Mouse (Mus musculus) brain, embryonic 14.5 days (tissue): Measurements from ENCODE around the gene Ust. TPM values are rescaled to one million over a fixed set of nuclear protein-coding genes. Genes with fewer than 3 reads are reported as not detected.

ENCODE experiments used
- DNase-seq: peaks from one replicate; pipeline ENCODE4 v3.0.0-alpha.2; 2011; ENCODE audit warnings: low read depth
- CTCF ChIP-seq: fragments of 200-500 bp; IDR thresholded peaks from 2 replicates; pipeline ENCODE4 v1.5.1; 2012; ENCODE audit warnings: inconsistent platforms, mild to moderate bottlenecking, moderate library complexity, borderline replicate concordance; ENCODE audit not compliant: insufficient read depth, insufficient read length; ENCODE audit errors: extremely low read depth
- POLR2A ChIP-seq: fragments of 200-500 bp; IDR thresholded peaks from 2 replicates; pipeline ENCODE4 v1.6.1; 2012; ENCODE audit warnings: mild to moderate bottlenecking, inconsistent platforms, borderline replicate concordance; ENCODE audit not compliant: poor library complexity, insufficient read depth, insufficient read length, severe bottlenecking; ENCODE audit errors: extremely low read depth
- polyA plus RNA-seq: library from polyadenylated mRNA; depleted of rRNA; stranded (reverse); fragments of >200 nt; gene quantifications from 2 replicates; pipeline ENCODE4 v1.2.3, GENCODE M21; 2012

Ust gene
- polyA plus RNA-seq, 1 experiment: 4.4 TPM

DNA sequence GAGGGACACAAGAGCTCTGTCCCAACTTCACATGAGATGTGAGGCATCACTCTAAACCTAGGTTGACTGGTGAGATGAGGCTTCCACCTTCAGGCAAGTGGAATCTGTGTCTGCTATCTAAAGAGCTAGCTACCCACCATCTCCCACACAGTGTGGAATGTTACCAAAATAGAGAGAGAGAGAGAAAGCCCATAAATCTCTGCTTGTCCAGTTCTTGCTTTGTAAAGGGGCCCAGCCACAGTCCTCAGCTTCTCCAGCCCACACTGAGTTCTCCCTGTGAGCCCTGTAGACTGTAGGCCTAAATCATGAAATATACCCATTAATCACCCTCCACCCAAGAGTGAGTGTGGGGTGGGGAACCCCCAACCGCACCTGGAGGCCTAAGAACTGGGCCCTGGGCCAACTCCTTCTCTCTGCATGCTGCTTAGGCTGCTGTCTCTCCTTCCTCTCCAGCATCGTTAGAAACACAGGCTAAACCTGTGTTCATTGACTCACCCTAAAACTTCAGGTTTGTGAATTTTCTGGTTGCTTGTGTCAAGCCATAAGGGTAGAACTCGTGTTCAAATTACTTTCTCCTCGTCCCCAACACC, 336.9 kb downstream of the Ust start:
- no peak for DNase-seq
- TF ChIP-seq CTCF: no peak
- TF ChIP-seq POLR2A: no peak

DNA sequence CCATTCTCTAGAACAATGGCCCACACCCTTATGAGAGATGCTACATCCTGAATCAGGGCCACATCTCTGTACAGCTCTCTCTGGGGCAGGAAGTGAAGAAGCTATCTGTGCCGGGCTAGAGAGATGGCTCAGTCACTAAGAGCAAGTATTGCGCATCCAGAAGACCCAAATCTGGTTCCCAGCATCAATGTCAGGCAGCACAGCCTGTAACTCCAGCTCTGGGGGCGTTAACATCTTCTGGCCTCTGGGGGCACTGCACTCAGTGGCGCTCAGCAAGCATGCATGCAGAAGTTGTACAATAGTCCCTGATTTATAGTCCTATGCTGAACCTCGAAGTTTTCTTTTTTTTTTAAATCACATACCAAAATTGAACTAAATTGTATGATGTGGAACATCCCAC, 341.0 kb downstream of the Ust start:
- DNase-seq: no peak
- peak; percentile 38; the same call in 1 of the 2 replicates for TF ChIP-seq CTCF
- no peak for TF ChIP-seq POLR2A

DNA sequence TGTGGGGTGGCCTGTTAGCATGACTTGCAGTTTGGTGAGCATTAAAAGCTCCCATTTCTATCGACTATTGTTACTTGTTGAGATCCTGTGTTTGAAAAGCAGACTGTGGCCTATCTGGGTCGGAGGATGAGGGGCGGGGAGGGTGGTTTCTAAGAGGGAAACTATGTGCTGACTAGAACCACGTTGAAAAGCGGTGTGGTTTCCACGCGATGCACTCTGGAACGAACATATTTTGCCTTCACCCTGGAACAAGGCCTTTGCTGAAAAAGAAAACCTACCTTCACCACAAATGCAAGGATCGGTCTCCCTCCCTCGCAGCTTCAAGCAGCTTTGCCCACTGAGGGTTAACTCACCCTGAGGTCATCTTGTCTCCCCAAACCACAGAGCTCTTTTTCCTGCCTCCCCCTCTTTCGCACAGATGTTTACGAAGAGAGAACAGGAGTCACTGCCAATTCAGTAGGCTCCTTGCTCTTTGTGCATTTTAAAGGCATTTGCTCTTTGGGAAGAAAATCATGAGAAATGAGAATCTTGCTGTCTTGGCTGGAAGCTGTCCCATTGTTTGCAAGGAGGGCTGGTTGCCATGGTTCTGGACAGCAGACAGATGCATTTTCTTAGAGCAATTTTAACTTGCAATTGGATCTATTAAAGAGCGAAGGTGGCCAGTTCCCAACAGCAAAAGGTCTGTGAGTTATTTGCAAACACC, 342.1 kb downstream of the Ust start:
- TF ChIP-seq CTCF (no peak), POLR2A (no peak)
- DNase-seq: peak; percentile 60

DNA sequence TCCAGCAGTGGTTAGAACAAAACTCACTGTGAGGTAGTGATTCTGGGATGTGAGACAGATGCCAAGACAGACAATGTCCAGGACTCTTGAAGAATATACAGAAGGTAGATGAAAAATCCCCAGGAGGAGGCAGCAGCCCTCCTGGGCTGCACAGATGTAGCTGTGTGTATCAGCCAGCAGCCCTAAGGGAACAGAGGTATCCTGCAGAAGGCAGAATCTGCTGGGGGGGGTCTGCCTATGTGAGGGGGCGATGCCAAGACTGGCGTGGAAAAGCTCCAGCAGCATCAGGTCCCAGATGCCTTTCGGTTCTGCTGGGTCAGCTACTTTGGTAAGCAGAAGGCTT, 342.6 kb downstream of the Ust start:
- TF ChIP-seq CTCF: no peak
- no peak for TF ChIP-seq POLR2A

DNA sequence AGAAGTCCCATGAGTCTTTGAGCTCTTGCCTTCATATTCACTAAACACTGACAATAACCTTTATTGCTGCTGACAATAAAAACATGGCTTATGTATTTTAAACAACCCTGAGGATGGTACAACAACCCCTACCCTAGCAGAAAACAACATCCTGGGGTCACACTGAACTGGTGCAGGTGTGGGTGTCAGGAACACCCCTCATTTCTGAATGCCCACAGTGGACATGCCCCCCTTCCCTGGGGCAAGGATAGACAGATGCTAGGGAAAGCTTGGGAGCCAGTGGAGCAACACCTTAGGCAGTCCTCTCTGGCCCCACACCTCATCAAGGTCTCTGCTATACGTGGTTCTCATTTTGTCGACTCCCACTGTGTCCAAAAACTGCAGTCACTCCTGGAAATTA, 343.9 kb downstream of the Ust start:
- DNase-seq: no peak
- TF ChIP-seq POLR2A (no peak), CTCF (no peak)

More for the DNA sequence above, 342.6 kb downstream of the Ust start:
- no peak for DNase-seq

DNA sequence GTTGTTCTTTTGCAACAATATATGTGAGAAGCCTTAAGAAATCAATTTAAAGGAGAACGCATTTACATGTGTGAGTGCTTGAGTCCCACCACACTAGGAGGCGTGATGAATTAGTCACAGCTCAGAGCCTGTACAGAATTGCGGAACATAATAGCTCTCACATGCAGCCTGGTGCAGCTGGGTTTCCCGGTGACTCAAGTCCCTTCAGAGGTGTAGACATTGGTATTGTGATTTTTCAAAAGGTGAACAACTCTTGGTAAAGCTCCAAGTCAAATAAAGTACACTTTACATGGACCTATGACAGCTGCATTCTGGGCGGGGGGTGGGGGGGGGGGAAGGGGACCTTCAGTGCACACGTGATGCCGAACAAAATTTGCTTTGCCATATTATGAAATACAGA, 344.4 kb downstream of the Ust start:
- TF ChIP-seq POLR2A (no peak), CTCF (no peak)
- peak; percentile 83 for DNase-seq

DNA sequence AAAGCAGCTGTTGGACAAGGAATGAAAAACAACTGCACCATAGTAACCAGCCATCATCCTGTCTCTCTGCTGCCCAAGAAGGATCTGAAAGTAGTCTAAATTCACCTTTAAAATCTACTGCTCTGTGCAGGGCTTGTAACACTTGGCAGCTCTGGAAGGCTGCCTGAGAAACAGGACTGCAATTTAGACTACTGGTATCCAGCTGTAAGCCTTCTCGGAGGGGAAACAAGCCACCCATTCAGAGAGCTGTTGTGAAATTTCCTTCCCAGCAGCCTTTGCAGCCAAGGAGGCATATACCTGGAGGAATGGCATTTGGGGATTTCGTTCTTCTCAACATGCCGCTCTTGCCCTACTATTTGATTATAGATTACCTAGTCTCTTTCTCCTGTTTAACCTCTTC, 345.6 kb downstream of the Ust start:
- TF ChIP-seq POLR2A (no peak), CTCF (no peak)
- no peak for DNase-seq

DNA sequence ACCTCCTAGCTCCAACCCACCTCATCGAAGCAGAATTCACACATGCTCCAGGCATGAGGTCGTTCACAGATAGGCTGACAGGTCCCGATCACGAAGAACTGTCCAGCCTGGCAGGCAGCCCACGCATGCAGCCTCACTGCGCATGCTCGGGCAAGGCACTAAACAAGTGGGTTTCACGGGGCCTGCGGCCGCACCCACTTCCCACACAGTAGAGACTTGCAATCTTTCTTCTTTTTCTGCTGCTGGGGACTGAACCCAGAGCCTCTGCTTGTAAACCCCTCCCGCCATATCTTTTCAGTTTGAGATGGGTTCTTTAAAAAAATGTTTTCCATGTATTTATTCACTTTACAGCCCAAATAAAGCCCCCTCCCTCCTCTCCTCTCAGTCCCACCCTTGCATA, 347.1 kb downstream of the Ust start:
- TF ChIP-seq CTCF (no peak), POLR2A (no peak)
- DNase-seq: no peak
